Mouse (Mus musculus): Measurements from ENCODE around the gene Atraid.

GRCm38 (mm10) chr5:31087131-31087530 lies 39.0 kb downstream of the Atraid start:
- no peak for TF ChIP-seq ZMIZ1 (IDR thresholded peaks at IDR 0.05; ENCODE audit: low read depth, low read length)
- no peak for TF ChIP-seq ELF1 (IDR thresholded peaks at IDR 0.05; ENCODE audit: low read depth, low read length)
- TF ChIP-seq POLR2A (IDR thresholded peaks at IDR 0.05; ENCODE audit: low read depth, low read length) = no peak
- no peak for TF ChIP-seq MYC (IDR thresholded peaks at IDR 0.05; ENCODE audit: low read depth, low read length)
- no peak for TF ChIP-seq ZKSCAN1 (IDR thresholded peaks at IDR 0.05; ENCODE audit: borderline replicate concordance, low read depth, low read length)
- TF ChIP-seq E2F4 (IDR thresholded peaks at IDR 0.05; ENCODE audit: insufficient replicate concordance, low read depth, low read length) = no peak
- no peak for TF ChIP-seq TCF12 (IDR thresholded peaks at IDR 0.05; ENCODE audit: low read depth, low read length)
- TF ChIP-seq CTCF (conservative IDR thresholded peaks at IDR 0.05 in 1 of 2, IDR thresholded peaks at IDR 0.05 in 1 of 2; ENCODE audit: low read depth in 2 of 2, low read length in 2 of 2) = no peak
- TF ChIP-seq RAD21 (IDR thresholded peaks at IDR 0.05; ENCODE audit: low read depth, low read length) = no peak
- no peak for TF ChIP-seq SIN3A (IDR thresholded peaks at IDR 0.05; ENCODE audit: low read length)
- TF ChIP-seq MAX (IDR thresholded peaks at IDR 0.05; ENCODE audit: low read length) = no peak
